Mouse (Mus musculus) G1E-ER4 (cell line): ENCODE data around the gene Ankrd10. TPM values are rescaled to one million over a fixed set of nuclear protein-coding genes. Genes with fewer than 3 reads are reported as not detected.

Experiments
- GATA1 ChIP-seq: IDR thresholded peaks from one replicate; pipeline ENCODE4 v1.8.0; 2012; ENCODE audit warnings: low read length, inconsistent platforms
- polyA plus RNA-seq: library from polyadenylated mRNA; stranded (reverse); fragments of >175 nt; gene quantifications from 2 replicates; pipeline ENCODE4 v1.2.3, GENCODE M21; 2012

The Ankrd10 gene
- polyA plus RNA-seq = 78.1 and 80.2 TPM in 2 replicates

DNA sequence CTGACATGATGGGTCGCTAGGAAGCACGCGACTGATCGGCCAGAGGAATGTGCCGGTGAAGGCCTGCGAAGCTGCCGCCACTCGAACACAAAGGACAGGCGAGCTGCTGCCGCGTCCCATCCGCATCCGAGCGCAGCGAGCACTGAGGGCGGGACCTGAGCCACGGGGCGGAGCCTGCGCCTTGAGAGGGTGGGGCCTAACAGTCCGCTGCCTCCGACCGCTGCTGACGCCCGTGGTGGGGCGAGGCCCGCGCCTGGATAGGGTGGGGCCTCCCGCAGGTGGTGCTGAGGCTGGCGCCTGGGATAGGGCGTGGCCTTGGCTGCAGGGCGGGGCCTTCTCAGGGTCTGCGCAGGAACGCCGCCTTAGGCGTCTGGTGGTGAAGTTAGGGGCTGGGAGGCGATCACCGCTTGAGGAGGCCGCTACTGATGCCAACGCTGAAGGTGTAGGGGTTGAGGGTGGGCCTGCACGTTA is at the start of gene Ankrd10:
Ankrd10 (minus strand) TSS at position 147 of the 471 bp plus-strand sequence.
- TF ChIP-seq GATA1 = no peak

DNA sequence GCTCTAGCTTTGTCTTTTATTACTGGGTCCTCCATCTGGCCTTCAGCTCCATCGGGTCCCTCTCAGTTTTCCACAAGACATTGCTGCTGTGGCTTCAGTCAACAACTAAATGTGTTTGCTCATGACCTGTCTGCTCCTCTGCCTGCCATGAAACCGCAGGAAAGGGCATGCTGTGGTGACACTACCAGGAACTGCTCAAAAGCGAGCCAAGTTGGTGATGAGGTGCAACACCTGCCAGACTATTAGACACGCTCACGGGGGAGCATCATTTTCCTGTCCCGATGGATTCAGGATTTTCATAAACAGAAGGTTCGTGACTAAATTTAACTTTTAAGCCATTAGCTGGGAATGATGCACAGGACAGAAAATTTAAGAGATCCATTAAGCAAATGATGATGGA is 49.0 kb upstream of the Ankrd10 start:
- no peak for TF ChIP-seq GATA1

- TF ChIP-seq GATA1 = no peak
Measured at GRCm38 (mm10) chr8:11668308-11668707, 32.8 kb upstream of the Ankrd10 start.

- TF ChIP-seq GATA1 = no peak
Measured at GRCm38 (mm10) chr8:11661969-11662368, 26.4 kb upstream of the Ankrd10 start.

- TF ChIP-seq GATA1 = no peak
Measured at GRCm38 (mm10) chr8:11650021-11650420, 14.5 kb upstream of the Ankrd10 start.

DNA sequence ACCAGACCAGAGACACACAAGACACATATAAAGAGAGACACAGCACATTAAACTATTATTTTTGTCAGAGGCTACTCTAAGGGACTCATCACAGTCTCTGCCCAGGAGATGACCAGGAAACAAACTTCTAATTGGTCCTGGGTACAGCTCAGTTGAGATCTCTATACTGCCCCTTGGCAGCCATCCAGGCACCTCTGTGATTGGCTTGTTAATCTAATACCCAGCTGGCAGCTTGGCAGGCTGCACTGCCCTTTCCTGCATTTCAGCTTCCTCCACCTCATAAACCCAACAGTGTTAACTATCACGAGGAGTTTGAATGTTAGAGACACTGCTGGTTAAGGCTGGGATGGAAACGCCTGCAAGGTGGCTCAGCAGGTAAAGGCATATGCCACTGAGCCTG is 7.6 kb upstream of the Ankrd10 start:
- TF ChIP-seq GATA1 = no peak

DNA sequence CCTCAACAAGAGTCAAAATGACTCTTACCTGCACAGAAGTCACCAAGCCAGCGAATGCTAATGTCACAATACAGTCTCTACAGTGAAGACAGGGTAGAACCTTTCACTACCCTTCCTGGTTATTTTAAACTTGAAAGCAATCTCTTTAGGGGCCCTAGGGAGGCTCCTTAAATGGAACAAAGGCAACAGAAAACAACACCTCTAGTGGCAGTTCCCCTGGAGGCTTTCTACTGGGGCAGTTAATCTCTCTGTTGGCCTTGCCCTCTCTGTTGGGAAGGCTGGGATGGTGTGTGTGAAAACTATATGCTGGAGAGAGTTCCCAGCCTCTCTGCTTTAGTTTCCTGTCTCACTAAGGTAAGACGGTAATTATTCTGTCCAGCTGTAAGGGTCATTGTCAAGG is 5.0 kb upstream of the Ankrd10 start:
- no peak for TF ChIP-seq GATA1

DNA sequence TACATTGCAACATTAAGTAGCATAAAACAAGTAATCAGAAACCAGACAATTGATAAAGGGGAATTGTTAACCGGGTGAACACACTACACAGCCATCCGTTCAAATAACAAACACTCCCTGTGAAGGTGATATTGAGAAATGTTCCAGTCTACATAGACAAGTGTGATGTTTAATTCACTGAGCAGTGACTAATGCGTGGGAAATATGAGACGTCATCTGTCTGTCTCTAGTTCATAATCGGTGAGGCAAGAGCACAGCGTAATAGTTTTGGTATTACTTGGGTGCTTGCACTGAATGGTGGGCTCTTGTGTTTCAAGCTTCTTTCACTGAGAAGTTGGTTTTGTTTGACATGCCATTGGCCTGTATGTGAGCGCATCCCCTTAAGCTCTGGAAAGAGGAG is 2.0 kb upstream of the Ankrd10 start:
- TF ChIP-seq GATA1 = no peak

- no peak for TF ChIP-seq GATA1
Measured at GRCm38 (mm10) chr8:11636324-11637057, 934 bp upstream of the Ankrd10 start.

DNA sequence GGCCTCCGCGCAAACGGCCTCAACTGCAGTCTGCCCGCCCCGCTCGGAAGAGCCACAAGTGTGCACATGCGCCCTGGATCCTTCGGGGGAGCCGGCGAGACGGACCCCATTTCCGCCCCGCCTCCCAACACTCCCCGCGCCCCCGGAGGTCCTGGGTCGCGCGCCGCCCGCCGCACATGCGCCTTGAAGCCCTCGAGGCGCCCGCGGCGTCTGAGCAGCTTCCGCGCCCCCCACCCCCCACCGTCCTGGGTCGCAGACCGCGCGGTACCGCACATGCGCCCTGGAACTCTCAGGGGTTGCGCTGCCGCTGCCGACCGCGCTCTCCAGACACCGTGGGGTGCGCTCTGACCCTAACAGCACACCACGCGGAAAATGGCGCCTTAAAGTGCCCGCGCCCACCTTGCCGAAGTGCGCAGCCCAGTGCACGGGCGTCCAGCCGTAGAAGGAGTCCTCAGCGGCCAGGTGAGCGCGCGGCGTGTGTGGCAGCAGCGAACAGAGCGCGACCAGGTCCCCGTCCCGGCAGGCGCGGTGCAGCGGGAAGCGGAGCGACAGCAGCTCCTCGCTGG is 462 bp downstream of the Ankrd10 start:
- TF ChIP-seq GATA1 = no peak

DNA sequence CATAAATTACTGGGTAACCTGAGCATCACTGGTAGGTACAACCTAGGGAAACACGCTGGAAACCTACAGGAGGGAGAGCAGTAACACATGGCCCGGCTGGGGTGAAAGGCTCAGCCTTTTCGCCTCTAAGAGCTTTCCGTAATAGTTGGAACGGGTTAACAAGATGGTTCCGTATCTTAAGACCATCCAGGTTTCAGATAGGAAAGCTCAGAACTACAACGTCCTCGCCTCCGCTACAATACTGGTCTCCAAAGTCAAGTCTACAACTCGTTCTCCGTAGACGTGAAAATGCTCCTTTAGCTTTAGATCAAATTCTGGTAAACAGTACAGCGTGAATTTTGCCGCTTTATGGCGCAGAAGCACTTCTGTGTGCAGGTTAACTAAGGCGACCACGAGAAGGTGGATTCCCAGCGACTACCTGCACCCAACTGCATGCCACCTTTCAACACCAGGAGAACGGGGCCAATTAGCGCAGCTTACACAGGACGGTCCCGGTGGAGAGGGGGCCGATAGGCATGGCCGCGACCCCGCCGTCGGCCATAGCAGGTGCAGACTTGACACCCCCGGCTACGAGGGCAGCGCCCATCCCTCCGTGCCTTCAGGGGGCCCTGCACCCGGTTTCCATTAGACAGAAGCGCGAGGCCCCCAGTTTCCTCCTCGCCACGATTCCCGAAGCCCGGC is 1.1 kb downstream of the Ankrd10 start:
- TF ChIP-seq GATA1 = no peak

- TF ChIP-seq GATA1 = no peak
Measured at GRCm38 (mm10) chr8:11633414-11633813, 2.1 kb downstream of the Ankrd10 start.

DNA sequence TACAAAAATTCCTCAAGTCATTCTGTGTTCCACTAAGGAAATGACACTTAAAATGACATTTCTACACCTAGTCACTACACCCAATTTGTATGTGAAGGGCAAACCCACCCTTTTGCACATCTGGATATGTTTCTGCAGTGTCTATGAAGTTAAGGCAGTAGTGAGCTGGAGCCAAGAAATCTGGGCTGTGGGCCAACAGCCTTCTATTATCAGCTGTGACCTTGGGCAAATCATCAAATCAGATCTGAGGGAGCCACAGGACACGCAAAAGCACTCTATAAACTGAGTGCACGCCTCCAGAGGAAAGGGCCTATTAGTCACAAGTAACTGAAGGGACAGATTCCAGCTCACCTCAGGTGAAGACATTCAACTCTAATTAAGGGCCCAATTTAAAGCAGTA is 3.2 kb downstream of the Ankrd10 start:
- TF ChIP-seq GATA1 = no peak

DNA sequence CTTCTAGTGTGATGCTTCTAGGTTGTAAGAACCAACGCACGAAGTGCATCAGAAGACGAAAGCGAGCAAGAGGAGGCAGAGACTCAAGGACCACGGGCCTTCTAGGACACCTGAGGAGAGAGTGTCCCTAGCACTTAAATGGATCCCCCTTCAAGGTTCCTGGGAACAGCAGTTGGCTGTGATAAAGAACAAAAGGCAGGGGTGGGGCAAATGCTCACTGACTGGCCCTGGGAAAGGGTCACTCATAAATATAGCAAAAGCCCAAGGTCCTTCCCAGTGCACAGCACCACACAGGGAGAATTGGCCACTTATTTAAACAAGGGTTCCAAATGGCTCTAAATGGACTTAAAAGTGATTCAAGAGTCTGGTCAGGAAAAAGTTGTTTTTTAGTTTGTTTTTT is 6.4 kb downstream of the Ankrd10 start:
- TF ChIP-seq GATA1 = no peak

DNA sequence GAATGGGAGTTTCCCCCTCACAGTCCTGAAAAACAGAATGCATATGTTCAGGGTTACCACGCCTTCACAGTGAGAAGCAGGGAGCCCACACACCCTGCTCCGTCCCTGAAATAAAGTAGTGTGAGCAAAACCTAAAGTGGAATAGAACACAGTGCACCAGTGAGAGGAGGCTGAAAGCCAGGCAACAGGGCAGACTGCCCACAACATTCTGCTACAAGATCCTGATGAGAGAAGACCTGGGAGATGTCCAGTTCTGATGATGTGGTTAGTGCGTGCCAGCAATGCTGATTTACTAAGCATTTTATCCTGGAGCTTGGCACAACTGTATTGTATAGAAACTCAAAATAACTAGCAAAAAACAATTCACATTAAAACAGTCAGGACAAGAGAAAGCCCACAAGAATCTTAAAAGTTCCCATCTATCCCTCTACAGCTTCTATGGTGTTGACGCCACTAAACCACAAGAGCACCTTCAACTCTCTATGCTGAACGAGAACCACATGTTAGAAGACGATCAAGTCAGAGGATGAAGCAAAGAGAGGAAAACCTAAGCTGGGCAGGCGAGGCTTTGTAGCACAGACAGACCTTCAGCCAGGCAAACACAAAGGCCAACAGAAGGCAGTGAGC is 6.9 kb downstream of the Ankrd10 start:
- no peak for TF ChIP-seq GATA1

DNA sequence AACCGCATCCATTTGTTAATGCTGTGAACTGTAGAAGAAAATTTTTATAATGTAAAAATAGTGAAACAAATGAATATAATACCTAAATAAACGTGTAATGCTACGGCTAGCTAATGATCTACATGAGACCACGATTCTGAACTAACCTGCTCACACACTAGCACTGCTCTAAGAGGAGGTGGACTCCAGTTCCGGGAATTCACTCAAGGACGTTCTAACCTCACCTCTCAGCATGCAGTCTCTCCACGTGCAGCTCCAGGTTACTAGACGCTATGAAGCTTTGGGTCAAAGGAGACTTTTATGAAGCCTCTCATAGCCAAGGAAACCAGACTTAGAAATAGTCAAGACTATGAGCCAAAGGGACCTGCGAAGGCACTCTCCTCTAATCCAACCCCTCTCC is 7.8 kb downstream of the Ankrd10 start:
- no peak for TF ChIP-seq GATA1
